Mouse (Mus musculus) G1E (cell line): ENCODE data around the gene Saxo2. TPM values are rescaled to one million over a fixed set of nuclear protein-coding genes. Genes with fewer than 3 reads are reported as not detected.

ENCODE experiments used
- ATAC-seq: 2 replicates; pipeline ENCODE4 v1.8.0; 2016; ENCODE audit warnings: mild to moderate bottlenecking; ENCODE audit not compliant: insufficient number of reproducible peaks, poor library complexity, low FRiP score, severe bottlenecking; ENCODE audit errors: extremely low read depth
- DNase-seq: peaks from one replicate; pipeline ENCODE4 v3.0.0; 2012; ENCODE audit warnings: low spot score
- H3K27me3 ChIP-seq: 2 replicates; pipeline ENCODE4 v1.6.1; 2012; ENCODE audit warnings: mild to moderate bottlenecking, low read length, inconsistent platforms; ENCODE audit not compliant: insufficient read depth
- H3K36me3 ChIP-seq: replicated peaks from 2 replicates; pipeline ENCODE3; 2012; ENCODE audit warnings: mild to moderate bottlenecking, inconsistent platforms
- H3K4me1 ChIP-seq: 2 replicates; pipeline ENCODE4 v1.6.1; 2012; ENCODE audit warnings: low read depth, low read length, inconsistent platforms, mixed read lengths; ENCODE audit not compliant: insufficient read depth
- H3K4me3 ChIP-seq: 2 replicates; pipeline ENCODE4 v1.5.1; 2012; ENCODE audit warnings: low read depth, mild to moderate bottlenecking, inconsistent platforms, low read length, moderate library complexity, mixed read lengths
- H3K9me3 ChIP-seq: replicated peaks from 2 replicates; pipeline ENCODE4 v1.6.1; 2012; ENCODE audit warnings: inconsistent platforms
- CTCF ChIP-seq: IDR thresholded peaks from 2 replicates; pipeline ENCODE4 v1.5.1; 2012; ENCODE audit warnings: low read depth, low read length, inconsistent platforms, mixed read lengths
- GATA1 ChIP-seq: IDR thresholded peaks from 2 replicates; pipeline ENCODE4 v1.6.1; 2012; ENCODE audit warnings: borderline replicate concordance, low read length, inconsistent platforms, mixed read lengths
- GATA2 ChIP-seq: IDR thresholded peaks from 2 replicates; pipeline ENCODE4 v1.6.1; 2012; ENCODE audit warnings: low read depth, low read length, inconsistent platforms, borderline replicate concordance
- POLR2AphosphoS5 ChIP-seq: IDR thresholded peaks from 2 replicates; pipeline ENCODE4 v1.6.1; 2012; ENCODE audit warnings: low read depth, low read length, inconsistent platforms; ENCODE audit not compliant: insufficient replicate concordance
- TAL1 ChIP-seq: conservative IDR thresholded peaks from 2 replicates; pipeline ENCODE4 v1.6.1; 2012; ENCODE audit warnings: low read depth, low read length, inconsistent platforms, mixed read lengths
- polyA plus RNA-seq: library from polyadenylated mRNA; stranded (reverse); fragments of >175 nt; gene quantifications from 2 replicates; pipeline ENCODE4 v1.2.3, GENCODE M21; 2012
- total RNA-seq, 2 experiments: library from RNA; stranded (forward) in 1 of 2; stranded (reverse) in 1 of 2; fragments of 200-1000 nt in 1 of 2; fragments of >200 nt in 1 of 2; fragmentation: Nextera tagmentation in 1 of 2; gene quantifications; 2 replicates each; pipeline ENCODE4 v1.2.3; 2014 to 2017

The Saxo2 gene
- total and polyA plus RNA-seq, 3 experiments: 0.66 to 9.3 (median 2.4) TPM

- Histone ChIP-seq H3K36me3 (no peaks in the 10 kb centered on the region), H3K27me3 (peaks cover 3% of the 10 kb centered on the region; the same call in 1 of the 2 replicates), H3K4me1 (no peaks in the 10 kb centered on the region), H3K9me3 (no peaks in the 10 kb centered on the region), H3K4me3 (no peak overlapping the region)
- no peak for ATAC-seq
- TF ChIP-seq POLR2AphosphoS5: no peak
- TF ChIP-seq GATA1: no peak
- no peak for TF ChIP-seq TAL1
- TF ChIP-seq CTCF: no peak
- TF ChIP-seq GATA2: no peak
- DNase-seq: no peak
These were observed 42.9 kb downstream of the Saxo2 start for GRCm38 (mm10) chr7:82605425-82605824.

- Histone ChIP-seq H3K27me3 (peaks cover 3% of the 10 kb centered on the region; the same call in 1 of the 2 replicates), H3K4me3 (no peak overlapping the region), H3K4me1 (no peaks in the 10 kb centered on the region), H3K9me3 (no peaks in the 10 kb centered on the region), H3K36me3 (no peaks in the 10 kb centered on the region)
- TF ChIP-seq GATA2 (no peak), CTCF (no peak), POLR2AphosphoS5 (no peak), GATA1 (no peak), TAL1 (no peak)
- DNase-seq (no peak), ATAC-seq (no peak)
These were observed 46.3 kb downstream of the Saxo2 start for GRCm38 (mm10) chr7:82602008-82602407.

- TF ChIP-seq TAL1: no peak
- TF ChIP-seq GATA1: no peak
- TF ChIP-seq CTCF: no peak
- no peak for TF ChIP-seq POLR2AphosphoS5
- TF ChIP-seq GATA2: no peak
- Histone ChIP-seq H3K27me3 (no peaks in the 10 kb centered on the region), H3K36me3 (no peaks in the 10 kb centered on the region), H3K9me3 (no peaks in the 10 kb centered on the region), H3K4me3 (no peak overlapping the region), H3K4me1 (no peaks in the 10 kb centered on the region)
- DNase-seq: no peak
- no peak for ATAC-seq
These were observed 57.4 kb downstream of the Saxo2 start for GRCm38 (mm10) chr7:82590931-82591330.

Other genes starting within 250 kb of the Saxo2 start
- 23.0 and 27.9 TPM in 2 replicates for gene Efl1, start 86 bp upstream of the Saxo2 start, total RNA-seq (2014; fragmentation: Nextera tagmentation)
- gene Efl1, start 86 bp upstream of the Saxo2 start, total RNA-seq (2017): 22.6 and 31.9 TPM in 2 replicates
- gene Efl1, start 86 bp upstream of the Saxo2 start, polyA plus RNA-seq: 3.3 and 3.7 TPM in 2 replicates
- gene Mex3b, start 218.8 kb upstream of the Saxo2 start, total RNA-seq (2014; fragmentation: Nextera tagmentation): 0.30 and 0.34 TPM in 2 replicates
- 0.55 and 1.2 TPM in 2 replicates for gene Mex3b, start 218.8 kb upstream of the Saxo2 start, total RNA-seq (2017)
- gene Mex3b, start 218.8 kb upstream of the Saxo2 start, polyA plus RNA-seq: 0.53 and 0.61 TPM in 2 replicates